Comparison of ENCODE assay signal across 20 mouse cellular contexts in genomic region chr6:141567366-141567765, GRCm38 (mm10). TPM values are rescaled to one million over a fixed set of nuclear protein-coding genes. Genes with fewer than 3 reads are reported as not detected.
DNase-seq lines count a peak whose midpoint lies in the region; ATAC-seq lines count a peak whose summit lies in the region.
"Had no signal": no experiment of that assay in that cellular context is flagged by ENCODE, and none has a peak within 500 bp of the region (broad histone marks: within the 10 kb centered on the region; RNA-seq: fewer than 3 reads in every experiment).

No protein-coding gene starts in this region.

- peak; percentile 28 for DNase-seq in forebrain, embryonic 14.5 days (ENCODE audit: low spot score)
- no peak for DNase-seq in forebrain, embryonic 11.5 days (ENCODE audit: low spot score)
- DNase-seq in midbrain, embryonic 11.5 days (ENCODE audit: low spot score, missing footprints), result peak; percentile 23
- peak; percentile 14 for DNase-seq in NIH3T3 (ENCODE audit: low read depth)
- peak; percentile 33 for DNase-seq in telencephalon, adult 2 months (ENCODE audit: low read depth, low spot score)
- no peak for DNase-seq in thymus, postnatal 25 days
- DNase-seq: adrenal gland, adult 2 months; cerebellum, adult 18-20 months; gastrocnemius, postnatal 10 days; gastrocnemius, postnatal 36 days had no signal

- no peaks in the 10 kb centered on the region for H3K36me3 ChIP-seq in forebrain, embryonic 14.5 days (ENCODE audit: control insufficient read depth, insufficient read depth, low read length)
- no peaks in the 10 kb centered on the region for H3K36me3 ChIP-seq in forebrain, embryonic 11.5 days (ENCODE audit: control insufficient read depth, insufficient read depth, low read length)
- H3K36me3 ChIP-seq in midbrain, embryonic 11.5 days (ENCODE audit: control insufficient read depth, insufficient read depth, low read length), result no peaks in the 10 kb centered on the region
- H3K36me3 ChIP-seq in midbrain, embryonic 16.5 days (ENCODE audit: control insufficient read depth, insufficient read depth, low read length), result no peaks in the 10 kb centered on the region
- H3K36me3 ChIP-seq: forebrain, embryonic 10.5 days; G1E; heart, embryonic 10.5 days; heart, embryonic 13.5 days; intestine, embryonic 15.5 days had no signal

- H3K9me3 ChIP-seq in forebrain, embryonic 14.5 days (replicated peaks; ENCODE audit: control insufficient read depth, low read length), result no peaks in the 10 kb centered on the region
- H3K9me3 ChIP-seq in forebrain, embryonic 11.5 days (ENCODE audit: control insufficient read depth, low read length), result no peaks in the 10 kb centered on the region
- no peaks in the 10 kb centered on the region for H3K9me3 ChIP-seq in midbrain, embryonic 11.5 days (ENCODE audit: control insufficient read depth, low read length)
- no peaks in the 10 kb centered on the region for H3K9me3 ChIP-seq in midbrain, embryonic 16.5 days (replicated peaks; ENCODE audit: control insufficient read depth, low read length, poor library complexity, severe bottlenecking)
- H3K9me3 ChIP-seq: forebrain, embryonic 10.5 days; heart, embryonic 10.5 days; heart, embryonic 13.5 days; intestine, embryonic 15.5 days had no signal

- H3K4me2 ChIP-seq in forebrain, embryonic 14.5 days (ENCODE audit: low read length), result no peak overlapping the region
- H3K4me2 ChIP-seq in forebrain, embryonic 11.5 days (ENCODE audit: low read depth, low read length, severe bottlenecking), result no peak overlapping the region
- H3K4me2 ChIP-seq in midbrain, embryonic 11.5 days, result no peak overlapping the region
- no peak overlapping the region for H3K4me2 ChIP-seq in midbrain, embryonic 16.5 days (ENCODE audit: low read length)
- H3K4me2 ChIP-seq: heart, embryonic 13.5 days; hindbrain, embryonic 14.5 days; intestine, embryonic 15.5 days had no signal

- H3K4me3 ChIP-seq in forebrain, embryonic 14.5 days (ENCODE audit: low read depth, low read length), result no peak overlapping the region
- no peak overlapping the region for H3K4me3 ChIP-seq in forebrain, embryonic 11.5 days (ENCODE audit: low read depth, low read length)
- no peak overlapping the region for H3K4me3 ChIP-seq in midbrain, embryonic 11.5 days (ENCODE audit: low read depth, low read length)
- no peak overlapping the region for H3K4me3 ChIP-seq in midbrain, embryonic 16.5 days (ENCODE audit: low read depth, low read length)
- H3K4me3 ChIP-seq: forebrain, embryonic 10.5 days; heart, adult 2 months; heart, embryonic 10.5 days; heart, embryonic 13.5 days; intestine, embryonic 15.5 days had no signal

- no peak for ATAC-seq in forebrain, embryonic 14.5 days
- ATAC-seq in forebrain, embryonic 11.5 days (replicated peaks; ENCODE audit: low FRiP score), result no peak
- no peak for ATAC-seq in midbrain, embryonic 11.5 days (ENCODE audit: low FRiP score)
- no peak for ATAC-seq in midbrain, embryonic 16.5 days
- ATAC-seq: intestine, embryonic 15.5 days had no signal

- no peaks in the 10 kb centered on the region for H3K27me3 ChIP-seq in forebrain, embryonic 14.5 days (replicated peaks; ENCODE audit: control insufficient read depth, insufficient read depth, low read length)
- H3K27me3 ChIP-seq in forebrain, embryonic 11.5 days (ENCODE audit: control insufficient read depth, insufficient read depth, low read length), result no peaks in the 10 kb centered on the region
- no peaks in the 10 kb centered on the region for H3K27me3 ChIP-seq in midbrain, embryonic 11.5 days (ENCODE audit: control insufficient read depth, insufficient read depth, low read length)
- no peaks in the 10 kb centered on the region for H3K27me3 ChIP-seq in midbrain, embryonic 16.5 days (ENCODE audit: control insufficient read depth, insufficient read depth, low read depth, low read length)
- H3K27me3 ChIP-seq: CH12.LX; heart, embryonic 13.5 days; intestine, embryonic 15.5 days had no signal

- H3K4me1 ChIP-seq in forebrain, embryonic 14.5 days (ENCODE audit: control insufficient read depth, insufficient read depth, low read length), result peaks cover 11% of the 10 kb centered on the region; the same call in 1 of the 2 replicates
- no peaks in the 10 kb centered on the region; the same call in 1 of the 2 replicates for H3K4me1 ChIP-seq in forebrain, embryonic 11.5 days (replicated peaks; ENCODE audit: control insufficient read depth, insufficient read depth, low read length)
- H3K4me1 ChIP-seq in midbrain, embryonic 11.5 days (ENCODE audit: control insufficient read depth, insufficient read depth, low read length), result no peaks in the 10 kb centered on the region
- H3K4me1 ChIP-seq in midbrain, embryonic 16.5 days (ENCODE audit: control insufficient read depth, insufficient read depth, low read length), result peaks cover 9% of the 10 kb centered on the region
- H3K4me1 ChIP-seq: heart, embryonic 10.5 days; heart, embryonic 13.5 days; intestine, embryonic 15.5 days had no signal

- 75% methylated on average over 2 of the region's 2 CpGs for WGBS in forebrain, embryonic 14.5 days
- 88% methylated on average over 2 of the region's 2 CpGs for WGBS in forebrain, embryonic 11.5 days
- WGBS in midbrain, embryonic 11.5 days, result 91% methylated on average over 2 of the region's 2 CpGs
- 78% methylated on average over 2 of the region's 2 CpGs for WGBS in midbrain, embryonic 16.5 days

- no peak overlapping the region for H3K27ac ChIP-seq in forebrain, embryonic 14.5 days (ENCODE audit: low read depth, low read length)
- no peak overlapping the region for H3K27ac ChIP-seq in forebrain, embryonic 11.5 days (ENCODE audit: low read depth, low read length)
- no peak overlapping the region for H3K27ac ChIP-seq in midbrain, embryonic 11.5 days (ENCODE audit: low read depth, low read length)
- no peak overlapping the region for H3K27ac ChIP-seq in midbrain, embryonic 16.5 days (ENCODE audit: low read length)
- H3K27ac ChIP-seq: forebrain, embryonic 10.5 days; heart, adult 2 months; heart, embryonic 10.5 days; heart, embryonic 13.5 days; hindbrain, embryonic 14.5 days; intestine, embryonic 15.5 days had no signal

- H3K9ac ChIP-seq in forebrain, embryonic 14.5 days (ENCODE audit: low read length), result no peak overlapping the region
- H3K9ac ChIP-seq in forebrain, embryonic 11.5 days (ENCODE audit: low read length), result no peak overlapping the region
- H3K9ac ChIP-seq in midbrain, embryonic 11.5 days (ENCODE audit: low read length), result no peak overlapping the region
- no peak overlapping the region for H3K9ac ChIP-seq in midbrain, embryonic 16.5 days (ENCODE audit: low read depth, low read length)
- H3K9ac ChIP-seq: forebrain, postnatal 0 days; heart, embryonic 13.5 days; hindbrain, embryonic 14.5 days; intestine, embryonic 15.5 days had no signal

RNA-seq across cellular contexts. Expression of gene Slco1c1, which starts 43.2 kb away (rescaled TPM):
- 13.5 and 19.3 TPM in 2 replicates for polyA plus RNA-seq in forebrain, embryonic 14.5 days (2014; fragmentation: Nextera tagmentation; extraction: Ambion mirVana)
- 0.39 and 1.1 TPM in 2 replicates for polyA plus RNA-seq in forebrain, embryonic 11.5 days (2014; fragmentation: Nextera tagmentation; extraction: Ambion mirVana)
- polyA plus RNA-seq in midbrain, embryonic 11.5 days (2014; fragmentation: Nextera tagmentation; extraction: Ambion mirVana), result 1.5 and 2.1 TPM in 2 replicates
- 19.0 and 21.2 TPM in 2 replicates for polyA plus RNA-seq in midbrain, embryonic 16.5 days (2015; fragmentation: Nextera tagmentation; extraction: Ambion mirVana)
- polyA plus RNA-seq: G1E; heart, embryonic 10.5 days had no signal

Comparison
In these comparisons a context has a peak if more than half of its experiments do, and no peak if none do; other contexts are left out.
1. DNase-seq: peak in forebrain, embryonic 14.5 days (single experiment), midbrain, embryonic 11.5 days (single experiment), NIH3T3 (single experiment) and telencephalon, adult 2 months (single experiment); none in forebrain, embryonic 11.5 days (single experiment) and thymus, postnatal 25 days (single experiment).